In genomic region chr14:14518841-14519240, GRCm38 (mm10) we compare ENCODE assay signal across 16 mouse cellular contexts.
A peak's percentile ranks its signal among the peaks of the same experiment; 100 is the strongest.
DNase-seq lines count a peak whose midpoint lies in the region; ATAC-seq and TF ChIP-seq lines count a peak whose summit lies in the region.
"Had no signal": no experiment of that assay in that cellular context is flagged by ENCODE, and none has a peak within 500 bp of the region (broad histone marks: within the 10 kb centered on the region; RNA-seq: fewer than 3 reads in every experiment).

No protein-coding gene starts in this region.

- H3K27me3 ChIP-seq in lung, embryonic 14.5 days (ENCODE audit: insufficient read depth, low read length) = no peaks in the 10 kb centered on the region
- H3K27me3 ChIP-seq in Patski = no peaks in the 10 kb centered on the region
- H3K27me3 ChIP-seq in small intestine, adult 2 months (ENCODE audit: control insufficient read depth, insufficient read depth, low read length) = no peaks in the 10 kb centered on the region
- H3K27me3 ChIP-seq: liver, embryonic 13.5 days had no signal

- POLR2A ChIA-PET in Patski (lab: Charles Lee) = no interaction called here

- TF ChIP-seq CTCF in lung, embryonic 14.5 days (IDR thresholded peaks at IDR 0.05; ENCODE audit: low read depth) = no peak
- TF ChIP-seq CTCF in Patski (IDR thresholded peaks at IDR 0.05) = no peak
- TF ChIP-seq CTCF in embryonic fibroblast, embryonic 13.5 days (IDR thresholded peaks at IDR 0.05; ENCODE audit: borderline replicate concordance, insufficient read depth, low read length) = no peak
- no peak for TF ChIP-seq CTCF in small intestine, adult 2 months (IDR thresholded peaks at IDR 0.05; ENCODE audit: extremely low read depth, insufficient read length, insufficient replicate concordance, low read depth, low read length)

- no peaks in the 10 kb centered on the region for H3K4me1 ChIP-seq in lung, embryonic 14.5 days (ENCODE audit: insufficient read depth)
- peaks cover 13% of the 10 kb centered on the region for H3K4me1 ChIP-seq in embryonic fibroblast, embryonic 13.5 days (ENCODE audit: control insufficient read depth, insufficient read depth, low read length)
- H3K4me1 ChIP-seq in small intestine, adult 2 months (ENCODE audit: control insufficient read depth, insufficient read depth, insufficient read length, low read length) = peaks cover 18% of the 10 kb centered on the region
- H3K4me1 ChIP-seq: liver, embryonic 13.5 days had no signal

- no peak overlapping the region for H3K9ac ChIP-seq in lung, embryonic 14.5 days
- H3K9ac ChIP-seq: liver, embryonic 13.5 days had no signal

- H3K4me3 ChIP-seq in lung, embryonic 14.5 days (ENCODE audit: low read depth, low read length) = no peak overlapping the region
- H3K4me3 ChIP-seq in embryonic fibroblast, embryonic 13.5 days (ENCODE audit: insufficient read depth, low read length) = no peak overlapping the region
- H3K4me3 ChIP-seq in small intestine, adult 2 months (ENCODE audit: low read depth, low read length) = no peak overlapping the region
- H3K4me3 ChIP-seq: liver, embryonic 13.5 days had no signal

- no peaks in the 10 kb centered on the region for H3K9me3 ChIP-seq in lung, embryonic 14.5 days (ENCODE audit: low read depth, low read length)
- H3K9me3 ChIP-seq: G1E; liver, embryonic 13.5 days had no signal

- no peaks in the 10 kb centered on the region for H3K36me3 ChIP-seq in lung, embryonic 14.5 days (ENCODE audit: insufficient read depth)
- no peaks in the 10 kb centered on the region for H3K36me3 ChIP-seq in small intestine, adult 2 months (ENCODE audit: control insufficient read depth, insufficient read depth, low read length)
- H3K36me3 ChIP-seq: G1E; liver, embryonic 13.5 days had no signal

- no peak for ATAC-seq in lung, embryonic 14.5 days (ENCODE audit: insufficient read depth)
- peak; percentile 72 for ATAC-seq in Patski
- ATAC-seq: CD4-positive, CD25-positive, alpha-beta regulatory T cell, adult 4 months; inflammation-experienced regulatory T-cells, adult 6 months; midbrain, embryonic 16.5 days had no signal

- no peak for TF ChIP-seq POLR2A in embryonic fibroblast, embryonic 13.5 days (IDR thresholded peaks at IDR 0.05; ENCODE audit: low read depth, low read length)
- no peak for TF ChIP-seq POLR2A in small intestine, adult 2 months (IDR thresholded peaks at IDR 0.05; ENCODE audit: low read depth, low read length)

- CTCF ChIA-PET in Patski (lab: Charles Lee) = interaction anchor here (1.1 kb wide), 1 partner anchor 10 kb away, joined by 4 read pairs; no protein-coding TSS in a partner anchor

- no peak overlapping the region for H3K27ac ChIP-seq in lung, embryonic 14.5 days (ENCODE audit: low read depth)
- H3K27ac ChIP-seq in embryonic fibroblast, embryonic 13.5 days (ENCODE audit: insufficient read depth, low read length) = peak overlapping the region; percentile 78
- H3K27ac ChIP-seq in small intestine, adult 2 months (ENCODE audit: insufficient read depth, low read depth, low read length) = peak overlapping the region; percentile 94
- H3K27ac ChIP-seq: liver, embryonic 13.5 days had no signal

- in situ Hi-C loops in Patski (cut with MboI; ENCODE audit: low pct_unique_long_range_greater_than_20kb) = loop anchor here (10.0 kb wide), 1 partner anchor 126 kb away; no protein-coding TSS in a partner anchor

- no peak overlapping the region for H3K4me2 ChIP-seq in lung, embryonic 14.5 days
- H3K4me2 ChIP-seq: liver, embryonic 13.5 days had no signal

- WGBS in lung, embryonic 14.5 days = 50% methylated on average over 2 of the region's 2 CpGs
- 24% methylated on average over 2 of the region's 2 CpGs for WGBS in small intestine, adult 2 months

- DNase-seq in lung, embryonic 14.5 days = peak; percentile 24
- DNase-seq in lung, postnatal 10 days = no peak
- peak; percentile 58 for DNase-seq in Patski (ENCODE audit: low read depth, low spot score)
- no peak for DNase-seq in ovary, postnatal 36 days (ENCODE audit: low spot score)
- DNase-seq in left cerebral cortex, adult 8-10 months (ENCODE audit: low spot score in 2 of 2) = no peak
- DNase-seq: cerebellum, adult 11 months; gastrocnemius, postnatal 10 days; liver, embryonic 13.5 days; right cerebral cortex, postnatal 25 days; thymus, postnatal 25 days had no signal

Comparison
In these comparisons a context has a peak if more than half of its experiments do, and no peak if none do; other contexts are left out.
1. DNase-seq: peak in lung, embryonic 14.5 days (single experiment) and Patski (single experiment); none in lung, postnatal 10 days (single experiment), ovary, postnatal 36 days (single experiment) and left cerebral cortex, adult 8-10 months (0 of 2).